Mouse (Mus musculus): ENCODE data around the gene Stat1.

Gene Stat1

GRCm38 (mm10) chr1:52154890-52155289, 35.6 kb downstream of the Stat1 start:
- in situ Hi-C loops (cut with MboI; ENCODE audit: unreplicated experiment in 2 of 2), result no loop called here

GRCm38 (mm10) chr1:52156351-52156750, 37.1 kb downstream of the Stat1 start:
- in situ Hi-C loops (cut with MboI; ENCODE audit: unreplicated experiment in 2 of 2), result no loop called here

- in situ Hi-C loops (cut with MboI; ENCODE audit: unreplicated experiment in 2 of 2), result no loop called here
Measured at GRCm38 (mm10) chr1:52158040-52158439, 38.8 kb downstream of the Stat1 start.

GRCm38 (mm10) chr1:52158490-52159381, 39.5 kb downstream of the Stat1 start:
- in situ Hi-C loops (cut with MboI; ENCODE audit: unreplicated experiment in 2 of 2), result no loop called here

- in situ Hi-C loops (cut with MboI; ENCODE audit: unreplicated experiment in 2 of 2), result no loop called here
Measured at GRCm38 (mm10) chr1:52161151-52161550, 41.9 kb downstream of the Stat1 start.

- in situ Hi-C loops (cut with MboI; ENCODE audit: unreplicated experiment in 2 of 2), result no loop called here
Measured at GRCm38 (mm10) chr1:52163707-52164457, 44.6 kb downstream of the Stat1 start.

GRCm38 (mm10) chr1:52166652-52167220, 47.5 kb downstream of the Stat1 start:
- in situ Hi-C loops (cut with MboI; ENCODE audit: unreplicated experiment in 2 of 2), result no loop called here

GRCm38 (mm10) chr1:52170057-52170456, 50.8 kb downstream of the Stat1 start:
- in situ Hi-C loops (cut with MboI; ENCODE audit: unreplicated experiment in 2 of 2), result loop anchor here in 1 of 2 experiments (5.0 kb wide), 1 partner anchor 97 kb away; no protein-coding TSS in a partner anchor

GRCm38 (mm10) chr1:52170747-52171146, 51.5 kb downstream of the Stat1 start:
- in situ Hi-C loops (cut with MboI; ENCODE audit: unreplicated experiment in 2 of 2), result loop anchor here in 1 of 2 experiments (5.0 kb wide), 1 partner anchor 97 kb away; no protein-coding TSS in a partner anchor

GRCm38 (mm10) chr1:52171271-52171670, 52.0 kb downstream of the Stat1 start:
- in situ Hi-C loops (cut with MboI; ENCODE audit: unreplicated experiment in 2 of 2), result loop anchor here in 1 of 2 experiments (5.0 kb wide), 1 partner anchor 96 kb away; no protein-coding TSS in a partner anchor

- in situ Hi-C loops (cut with MboI; ENCODE audit: unreplicated experiment in 2 of 2), result no loop called here
Measured at GRCm38 (mm10) chr1:52175321-52175720, 56.1 kb downstream of the Stat1 start.

GRCm38 (mm10) chr1:52175983-52176382, 56.7 kb downstream of the Stat1 start:
- in situ Hi-C loops (cut with MboI; ENCODE audit: unreplicated experiment in 2 of 2), result no loop called here

GRCm38 (mm10) chr1:52176999-52177398, 57.8 kb downstream of the Stat1 start:
- in situ Hi-C loops (cut with MboI; ENCODE audit: unreplicated experiment in 2 of 2), result no loop called here

GRCm38 (mm10) chr1:52179939-52180568, 60.8 kb downstream of the Stat1 start:
- in situ Hi-C loops (cut with MboI; ENCODE audit: unreplicated experiment in 2 of 2), result no loop called here

- in situ Hi-C loops (cut with MboI; ENCODE audit: unreplicated experiment in 2 of 2), result no loop called here
Measured at GRCm38 (mm10) chr1:52181994-52182393, 62.8 kb downstream of the Stat1 start.

- in situ Hi-C loops (cut with MboI; ENCODE audit: unreplicated experiment in 2 of 2), result no loop called here
Measured at GRCm38 (mm10) chr1:52182992-52183391, 63.8 kb downstream of the Stat1 start.
